Mouse (Mus musculus) B cell, adult 2 months (primary cell): Measurements from ENCODE around the gene Zfp808.
"Not testable (repeated sequence)": the region's sequence is repeated elsewhere in the genome, so short reads cannot be mapped to it uniquely, and the experiment has no call there.

Source experiments
- DNase-seq, 2 experiments: peaks; one replicate each; pipeline ENCODE4 v3.0.0; 2022

Zfp808 gene

DNA sequence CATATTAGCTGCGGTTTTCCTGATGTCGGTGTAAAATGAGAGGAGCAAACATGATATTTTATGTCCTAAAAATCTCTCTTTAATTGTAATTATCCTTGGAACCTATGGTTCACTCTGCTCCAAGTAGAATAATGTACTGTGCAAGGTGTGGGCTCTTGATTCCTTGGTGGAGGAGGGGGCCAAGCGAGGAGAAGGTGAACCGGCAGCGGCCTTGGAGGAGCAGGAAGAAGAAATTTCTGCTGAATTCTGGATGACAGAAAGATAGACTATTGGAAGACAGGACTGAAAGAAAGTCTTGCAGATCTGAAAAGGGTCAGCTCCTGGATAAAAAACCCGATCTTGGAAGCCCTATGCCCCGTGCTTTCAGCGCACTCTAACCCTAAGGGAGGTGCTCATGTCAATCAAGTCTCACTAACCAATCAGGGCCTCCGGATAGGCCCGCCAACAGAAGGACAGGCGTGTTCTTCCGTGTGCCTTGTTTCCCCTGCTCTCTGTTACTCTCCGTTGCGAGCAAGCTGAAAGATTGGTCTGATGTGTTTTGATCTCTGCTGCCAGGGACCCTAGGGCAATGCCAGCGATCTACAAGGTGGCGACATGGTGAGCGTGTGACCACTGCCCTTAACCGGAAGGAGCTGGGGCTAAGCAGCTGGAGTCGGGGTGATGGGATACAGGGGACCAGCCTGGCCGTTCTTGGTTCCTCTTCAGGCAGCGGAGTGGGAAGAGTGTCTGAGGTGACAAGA, at the start of gene Zfp808:
TSS of gene Zfp808 (plus strand) at position 455 of the 740 bp plus-strand sequence.
- peak; percentile 44 to 55 for DNase-seq

GRCm38 (mm10) chr13:62098786-62099185, 30.9 kb upstream of the Zfp808 start:
- not testable (repeated sequence) for DNase-seq

- DNase-seq: not testable (repeated sequence)
These were observed 30.2 kb upstream of the Zfp808 start for GRCm38 (mm10) chr13:62099454-62099853.

DNA sequence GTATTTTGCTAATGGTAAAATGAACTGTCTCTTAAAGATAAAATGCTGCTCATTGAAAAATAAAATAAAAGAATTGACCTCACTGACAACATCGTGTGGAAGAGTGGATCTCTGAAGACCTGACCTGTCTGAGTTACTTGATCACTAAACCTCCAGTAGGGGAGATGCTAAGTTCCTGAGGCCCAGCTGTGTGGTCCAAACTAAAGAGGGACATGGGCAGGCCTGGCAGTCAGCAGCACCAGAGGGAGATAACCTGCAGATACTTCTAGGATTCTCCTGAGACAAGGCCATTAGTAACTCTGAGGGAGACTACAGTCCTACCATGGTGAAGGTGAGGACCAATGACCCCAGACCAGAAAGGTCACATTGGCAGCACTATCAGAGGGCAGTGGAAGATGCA, 27.3 kb upstream of the Zfp808 start:
- DNase-seq: not testable (repeated sequence)

GRCm38 (mm10) chr13:62115861-62116260, 13.8 kb upstream of the Zfp808 start:
- DNase-seq: peak in 1 of 2 experiments; percentile 17

DNA sequence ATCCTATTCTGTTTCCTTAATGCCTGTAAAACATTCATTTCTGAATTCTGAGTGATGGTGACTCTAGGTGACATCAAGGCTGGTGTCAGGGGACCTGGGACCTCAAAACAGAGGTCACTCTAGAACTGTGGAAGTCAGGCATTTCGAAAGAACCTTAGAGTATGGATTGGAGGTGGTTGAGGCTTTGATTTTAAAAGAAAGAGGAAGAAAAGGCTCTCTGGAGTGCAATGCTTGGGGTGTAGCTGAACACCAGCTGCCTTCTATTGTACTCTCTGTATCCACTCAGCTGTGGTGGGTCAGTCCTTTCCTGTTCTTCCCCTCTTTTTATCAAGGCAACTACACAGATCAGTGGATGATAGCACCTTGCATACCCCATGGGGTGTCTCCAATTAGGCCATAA, 8.1 kb upstream of the Zfp808 start:
- not testable (repeated sequence) for DNase-seq

DNA sequence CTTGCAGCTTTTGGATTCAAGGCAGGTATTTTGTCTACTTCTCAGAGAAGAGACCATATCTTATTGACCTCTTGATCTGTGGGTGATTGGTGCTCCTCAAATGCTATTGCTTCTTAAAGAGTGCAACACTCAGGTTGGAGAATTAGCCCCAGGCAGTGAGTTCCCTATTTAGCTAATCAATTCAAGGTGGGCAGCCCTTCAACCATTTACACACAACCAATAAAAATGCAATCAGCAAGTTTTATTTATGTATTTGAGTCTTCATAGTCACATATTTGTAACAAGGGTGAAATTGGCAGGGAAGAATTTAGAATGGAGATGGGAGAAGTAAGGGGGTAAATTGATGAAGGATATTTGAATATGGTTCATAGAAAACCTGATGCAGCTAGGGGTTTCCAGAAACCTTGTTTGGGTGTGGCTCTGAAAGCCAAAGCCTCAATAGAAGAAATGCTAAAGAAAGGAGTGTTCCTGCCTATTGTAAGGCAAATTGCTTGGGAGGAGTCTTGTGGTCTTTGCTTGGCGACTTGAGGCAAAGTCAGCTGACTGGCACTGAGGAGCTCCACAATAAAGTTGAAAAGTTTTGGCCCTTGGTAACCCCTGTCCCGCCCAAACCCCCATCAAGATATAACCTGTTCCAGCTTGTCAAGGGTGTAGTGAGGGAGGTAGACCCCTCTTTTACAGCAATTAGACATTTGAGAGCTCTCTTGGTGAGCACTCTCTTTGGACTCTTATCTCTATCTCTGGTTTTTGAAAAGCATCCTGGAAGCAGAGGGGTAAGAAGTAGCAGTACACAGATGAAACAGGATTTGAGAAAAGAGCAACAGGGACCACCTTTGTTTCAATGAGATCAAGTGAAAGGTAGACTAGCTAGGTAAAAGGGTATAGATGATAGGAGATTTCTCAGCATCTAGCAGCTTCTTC, 52.4 kb downstream of the Zfp808 start:
- DNase-seq: not testable (repeated sequence)

DNA sequence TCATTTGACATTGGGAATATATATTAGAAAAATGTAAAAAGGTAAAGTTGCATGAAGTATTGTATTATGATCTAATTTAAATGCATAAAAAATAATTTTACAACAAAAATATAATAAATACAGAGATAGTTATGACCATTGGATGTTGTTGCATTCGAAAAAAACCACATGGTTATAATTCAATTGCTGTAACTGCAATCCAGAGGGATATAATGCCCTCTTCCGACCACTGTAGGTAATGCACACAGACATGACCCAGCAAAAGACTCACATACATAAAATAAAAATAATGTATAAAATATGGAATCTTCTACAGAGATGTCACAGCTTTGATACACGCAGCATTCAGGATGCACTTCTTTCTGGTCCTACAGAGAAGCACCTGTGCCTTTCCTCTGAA, 115.6 kb downstream of the Zfp808 start:
- DNase-seq: no peak

DNA sequence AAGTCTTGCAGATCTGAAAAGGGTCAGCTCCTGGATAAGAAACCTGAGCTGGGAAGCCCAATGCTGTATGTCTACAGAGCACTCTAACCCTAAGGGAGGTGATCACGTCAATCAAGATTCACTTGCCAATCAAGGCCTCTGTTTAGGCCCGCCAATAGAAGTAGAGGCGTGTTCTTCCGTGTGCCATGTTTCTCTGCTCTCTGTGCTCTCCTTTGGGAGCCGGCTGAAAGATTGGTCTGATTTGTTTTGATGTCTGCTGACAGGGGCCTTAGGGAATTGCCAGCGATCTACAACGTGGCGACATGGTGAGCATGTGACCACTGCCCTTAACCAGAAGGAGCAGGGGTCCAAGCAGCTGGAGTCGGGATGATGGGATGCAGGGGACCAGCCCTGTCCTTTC, 125.5 kb downstream of the Zfp808 start:
- not testable (repeated sequence) for DNase-seq

GRCm38 (mm10) chr13:62263392-62263791, 133.7 kb downstream of the Zfp808 start:
- no peak for DNase-seq
